Mouse (Mus musculus) forelimb bud, embryonic 11.5 days (tissue): Measurements from ENCODE around the gene Atp6v1g1.

Source experiments
- DNase-seq: peaks from one replicate; pipeline ENCODE4 v3.0.0-alpha.2; 2012; ENCODE audit warnings: low read depth, low spot score

Atp6v1g1 gene

GRCm38 (mm10) chr4:63546441-63547055 is 2.0 kb downstream of the Atp6v1g1 start:
- no peak for DNase-seq

GRCm38 (mm10) chr4:63547799-63548198 is 3.2 kb downstream of the Atp6v1g1 start:
- DNase-seq, result no peak

DNA sequence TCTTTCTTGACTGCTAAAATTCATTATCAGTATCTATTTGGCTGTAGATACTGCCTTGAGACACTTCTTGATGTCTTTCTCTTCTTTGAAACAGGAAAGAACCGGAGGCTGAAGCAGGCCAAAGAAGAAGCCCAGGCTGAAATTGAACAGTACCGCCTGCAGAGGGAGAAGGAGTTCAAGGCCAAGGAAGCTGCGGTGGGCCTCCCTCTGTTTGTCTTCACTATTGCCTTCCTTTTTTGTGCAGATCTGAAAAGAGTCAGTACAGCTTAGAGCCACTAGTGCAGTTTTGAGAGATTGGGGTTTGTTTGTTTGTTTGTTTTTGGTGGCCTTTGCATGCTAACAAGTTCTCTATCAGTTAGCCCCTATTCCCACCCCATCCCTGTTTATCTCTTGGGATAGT is 3.9 kb downstream of the Atp6v1g1 start:
- DNase-seq, result no peak

DNA sequence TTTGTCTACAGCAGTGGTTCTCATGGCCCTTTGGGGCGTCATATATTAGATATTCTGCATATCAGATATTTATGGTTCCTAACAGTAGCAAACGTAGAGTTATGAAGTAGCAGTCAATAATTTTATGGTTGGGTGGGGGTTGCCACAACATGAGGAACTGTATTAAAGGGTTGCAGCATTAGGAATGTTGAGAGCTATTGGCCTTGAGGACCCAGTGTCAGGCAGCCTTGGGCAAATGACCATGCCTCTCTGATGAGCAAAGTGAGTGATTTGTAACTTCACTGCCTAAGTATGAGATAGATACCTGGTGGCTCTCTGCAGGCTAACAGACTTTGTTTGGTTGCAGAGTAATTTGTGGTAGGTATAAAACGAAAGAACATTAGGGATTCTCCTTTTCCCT is 6.3 kb downstream of the Atp6v1g1 start:
- DNase-seq, result no peak

DNA sequence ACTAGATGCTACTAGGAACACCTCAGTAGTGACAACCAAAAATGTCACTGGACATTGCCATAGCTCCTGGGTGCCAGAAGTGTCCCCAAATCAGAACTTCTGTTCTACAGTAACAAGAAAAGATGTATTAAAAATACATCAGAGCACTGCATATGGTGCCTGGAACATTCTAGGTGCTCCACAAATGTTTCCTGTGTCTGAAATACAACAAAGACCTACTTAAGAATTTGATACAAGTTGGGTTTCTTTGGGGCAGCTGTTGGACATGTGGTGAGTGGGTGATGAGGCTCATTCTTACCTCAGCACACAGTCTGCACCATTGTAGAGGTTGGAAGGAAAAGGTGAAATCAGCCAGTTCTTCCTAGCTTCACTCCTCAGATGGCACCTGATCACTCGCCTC is 8.3 kb downstream of the Atp6v1g1 start:
- no peak for DNase-seq

DNA sequence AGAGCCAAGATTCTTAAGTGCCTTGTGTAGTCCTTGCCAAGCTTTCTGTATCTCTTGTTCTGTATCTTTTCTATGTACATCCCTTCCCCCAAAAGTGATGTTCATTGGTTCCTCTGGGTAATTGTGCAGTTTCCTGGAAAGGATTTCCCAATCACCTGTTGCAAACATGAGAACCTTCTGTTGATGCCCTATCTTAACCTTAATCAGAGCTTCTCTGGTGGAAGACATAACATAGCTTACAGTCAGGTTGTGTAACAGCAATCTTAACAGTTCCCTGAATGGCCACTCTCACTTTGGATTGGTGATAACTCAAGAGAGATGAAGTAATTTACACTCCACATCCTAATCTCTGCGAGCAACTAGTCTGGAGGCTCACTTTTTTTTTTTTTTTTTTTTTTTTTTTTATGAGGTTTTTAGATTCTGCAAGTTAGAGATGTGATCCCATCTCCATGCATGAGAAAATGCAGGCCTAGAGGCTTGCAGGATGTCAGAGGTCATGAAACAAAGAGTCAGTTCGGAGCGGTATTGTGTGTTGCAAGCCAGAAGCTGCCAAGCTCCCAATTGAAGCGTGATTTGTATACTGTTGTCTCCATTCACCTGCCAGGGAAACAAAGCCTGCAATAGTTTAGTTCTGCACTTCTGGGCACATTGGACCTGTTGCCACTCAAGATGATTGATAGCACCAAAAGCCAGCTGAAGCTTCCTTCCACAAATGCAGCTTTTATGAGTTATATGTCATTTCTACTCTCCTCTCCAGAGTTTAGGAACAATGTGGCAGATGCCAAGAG is 9.4 kb downstream of the Atp6v1g1 start:
- DNase-seq, result no peak

- DNase-seq, result no peak
Measured at GRCm38 (mm10) chr4:63554616-63555015, 10.0 kb downstream of the Atp6v1g1 start.

- no peak for DNase-seq
Measured at GRCm38 (mm10) chr4:63555111-63555510, 10.5 kb downstream of the Atp6v1g1 start.

DNA sequence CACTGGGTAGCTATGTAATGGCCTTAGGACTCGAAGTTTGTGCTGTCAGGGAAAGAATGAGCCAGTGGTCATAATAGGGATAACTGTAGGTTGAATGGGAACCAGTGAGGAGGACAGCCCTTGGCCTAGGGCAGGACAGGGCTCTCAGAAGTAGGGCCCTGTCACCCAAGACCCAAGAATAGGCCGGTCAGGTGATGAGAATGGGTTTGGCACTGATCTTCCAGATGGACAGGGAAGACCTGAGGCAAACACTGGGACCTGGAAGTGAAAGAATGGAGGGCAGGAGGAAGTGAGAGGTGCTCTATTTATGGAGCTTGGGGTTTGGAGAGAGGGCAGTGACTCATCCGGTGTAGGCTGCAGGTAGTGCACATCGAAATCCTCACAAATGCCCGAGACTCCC is 12.1 kb downstream of the Atp6v1g1 start:
- no peak for DNase-seq

DNA sequence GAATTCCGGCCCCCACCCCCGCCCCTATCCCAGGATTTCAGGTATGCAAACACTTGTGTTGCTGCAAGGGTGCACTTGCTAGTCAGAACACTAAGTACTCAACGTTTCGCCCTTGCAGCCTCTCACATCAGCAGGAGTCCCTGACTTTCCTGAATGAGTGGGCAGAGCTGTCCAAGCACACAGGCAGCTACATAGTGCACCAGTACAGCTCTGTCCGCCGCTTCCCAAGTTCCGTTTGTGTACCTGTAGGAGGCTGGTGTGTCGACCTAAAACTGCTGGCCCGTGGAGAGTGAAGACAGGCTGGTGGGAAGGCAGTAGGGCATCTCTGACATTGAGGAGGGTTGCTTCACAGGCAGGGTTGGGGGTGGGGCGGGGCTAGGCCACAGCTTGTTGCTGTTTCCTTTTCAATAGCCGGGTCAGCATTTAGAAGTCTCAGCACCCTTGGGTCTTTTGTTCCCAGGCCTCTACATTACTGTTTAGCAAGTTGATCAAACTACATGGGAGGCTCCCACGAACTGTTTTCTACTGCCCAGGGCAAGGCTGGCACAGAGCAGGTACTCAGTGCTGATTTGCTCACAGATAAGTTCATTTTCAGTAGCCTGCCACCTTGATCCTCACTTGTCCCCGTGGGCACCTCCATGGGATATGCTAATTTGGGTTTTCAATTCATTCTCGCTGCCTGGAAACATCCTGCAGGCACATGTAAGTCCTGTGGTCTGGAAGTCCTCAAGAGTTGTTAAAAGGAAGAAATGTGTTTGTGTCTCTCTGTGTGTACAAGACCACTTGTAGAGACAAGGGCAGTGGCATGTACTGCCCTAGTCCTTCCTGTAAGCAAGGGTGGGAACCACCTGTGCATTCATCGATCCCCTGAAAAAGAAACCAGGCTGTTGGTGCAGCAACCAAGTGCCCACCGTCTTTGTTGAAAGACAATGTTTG is 12.8 kb downstream of the Atp6v1g1 start:
- no peak for DNase-seq

GRCm38 (mm10) chr4:63558407-63559081 is 14.0 kb downstream of the Atp6v1g1 start, which contains the start of gene Tmem268:
Tmem268 (plus strand) TSS chr4:63558781.
- peak; percentile 77 for DNase-seq

- DNase-seq, result no peak
Measured at GRCm38 (mm10) chr4:63559127-63559697, 14.6 kb downstream of the Atp6v1g1 start.

GRCm38 (mm10) chr4:63560079-63560478 is 15.5 kb downstream of the Atp6v1g1 start:
- no peak for DNase-seq

- no peak for DNase-seq
Measured at GRCm38 (mm10) chr4:63561861-63562675, 17.5 kb downstream of the Atp6v1g1 start.

DNA sequence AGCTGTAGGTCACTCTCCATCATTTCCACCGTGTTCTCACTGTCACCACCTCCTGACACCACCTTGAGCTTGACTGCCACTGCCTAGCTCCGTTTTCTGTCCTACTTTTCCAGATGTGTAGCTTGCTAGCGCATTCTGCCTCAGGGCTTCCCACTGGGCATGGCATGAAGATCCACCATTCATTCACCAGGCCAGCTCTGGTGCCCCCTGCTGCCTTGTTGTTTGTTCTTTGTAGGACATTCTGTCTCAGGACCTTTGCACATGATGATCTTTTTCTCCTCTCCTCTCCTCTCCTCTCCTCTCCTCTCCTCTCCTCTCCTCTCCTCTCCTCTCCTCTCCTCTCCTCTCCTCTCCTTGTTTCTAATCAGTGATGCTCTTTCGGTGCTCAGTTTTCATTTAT is 18.2 kb downstream of the Atp6v1g1 start:
- no peak for DNase-seq

DNA sequence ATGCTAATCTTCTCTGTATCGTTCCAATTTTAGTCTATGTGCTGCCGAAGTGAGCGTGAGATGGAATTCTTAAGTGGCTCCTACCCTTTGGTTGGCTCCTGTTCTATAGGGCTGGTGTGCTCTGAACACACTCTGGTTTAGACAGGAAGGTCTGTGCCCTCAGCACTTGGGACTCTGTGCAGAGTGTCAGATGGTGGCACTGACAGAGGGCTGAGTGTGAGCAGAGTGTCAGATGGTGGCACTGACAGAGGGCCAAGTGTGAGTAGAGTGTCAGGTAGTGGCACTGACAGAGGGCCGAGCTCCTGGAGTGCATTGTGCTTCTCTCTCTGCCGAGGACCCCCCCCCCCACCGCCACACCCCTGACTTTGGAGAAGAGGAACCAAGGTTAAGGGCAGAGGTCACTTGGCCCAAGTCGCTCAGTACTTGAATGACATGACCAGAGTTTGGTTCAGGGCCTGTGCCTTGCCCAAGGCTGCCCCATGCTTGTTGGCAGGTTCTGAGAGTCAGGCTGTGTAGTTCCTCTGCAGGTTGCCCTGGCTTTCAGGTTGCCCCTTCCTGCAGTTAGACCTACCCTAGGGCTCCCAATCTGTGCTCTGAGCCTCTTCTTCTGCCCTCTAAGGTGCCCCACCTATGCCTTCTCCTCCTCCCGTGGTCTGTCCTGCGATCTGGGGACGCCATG is 23.3 kb downstream of the Atp6v1g1 start:
- no peak for DNase-seq

GRCm38 (mm10) chr4:63569322-63569721 is 24.8 kb downstream of the Atp6v1g1 start:
- no peak for DNase-seq

DNA sequence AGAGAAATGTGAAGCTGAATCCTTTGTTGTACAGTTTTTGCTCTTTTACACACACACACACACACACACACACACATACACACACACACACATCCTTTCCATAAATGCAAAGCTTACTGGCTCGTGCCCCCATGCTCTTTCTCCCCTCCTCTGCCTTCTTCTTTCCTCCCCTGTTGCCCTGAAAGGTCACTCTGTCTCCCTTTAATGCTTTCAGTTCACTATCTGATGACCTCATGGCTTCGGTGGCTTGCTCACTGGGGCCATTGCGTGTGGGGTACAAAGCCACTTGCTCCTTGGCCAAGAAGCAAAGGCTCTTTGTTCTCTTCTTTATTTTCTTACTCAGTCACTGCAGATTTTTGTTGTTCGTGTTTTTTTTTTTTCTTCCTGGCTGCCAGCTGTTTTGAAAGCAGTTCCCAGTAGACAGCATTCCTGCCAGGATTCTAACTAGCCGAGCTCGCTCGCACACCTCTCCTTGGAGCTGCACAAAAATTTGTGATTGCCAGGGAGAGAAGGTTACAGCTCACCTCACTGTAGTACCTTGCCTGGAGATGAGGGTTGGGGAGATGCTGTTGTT is 25.7 kb downstream of the Atp6v1g1 start:
- no peak for DNase-seq

GRCm38 (mm10) chr4:63572621-63573020 is 28.0 kb downstream of the Atp6v1g1 start:
- DNase-seq, result no peak
